Mouse (Mus musculus) cerebellum, postnatal 36 days (tissue): ENCODE measurements at regions not wholly inside any gene's neighbourhood (a gene's known extent, or its start where the extent isn't known, plus 50 kb on each side); places are given as distances from the start of the nearest gene placed in this dataset.

Experiments used
- DNase-seq, 2 experiments: peaks; one replicate each; pipeline ENCODE4 v3.0.0; 2021 to 2022; ENCODE audit warnings: mixed read lengths in 2 of 2

GRCm38 (mm10) chr11:44158236-44158635 is 241.6 kb upstream of the Il12b start:
- DNase-seq, result no peak

DNA sequence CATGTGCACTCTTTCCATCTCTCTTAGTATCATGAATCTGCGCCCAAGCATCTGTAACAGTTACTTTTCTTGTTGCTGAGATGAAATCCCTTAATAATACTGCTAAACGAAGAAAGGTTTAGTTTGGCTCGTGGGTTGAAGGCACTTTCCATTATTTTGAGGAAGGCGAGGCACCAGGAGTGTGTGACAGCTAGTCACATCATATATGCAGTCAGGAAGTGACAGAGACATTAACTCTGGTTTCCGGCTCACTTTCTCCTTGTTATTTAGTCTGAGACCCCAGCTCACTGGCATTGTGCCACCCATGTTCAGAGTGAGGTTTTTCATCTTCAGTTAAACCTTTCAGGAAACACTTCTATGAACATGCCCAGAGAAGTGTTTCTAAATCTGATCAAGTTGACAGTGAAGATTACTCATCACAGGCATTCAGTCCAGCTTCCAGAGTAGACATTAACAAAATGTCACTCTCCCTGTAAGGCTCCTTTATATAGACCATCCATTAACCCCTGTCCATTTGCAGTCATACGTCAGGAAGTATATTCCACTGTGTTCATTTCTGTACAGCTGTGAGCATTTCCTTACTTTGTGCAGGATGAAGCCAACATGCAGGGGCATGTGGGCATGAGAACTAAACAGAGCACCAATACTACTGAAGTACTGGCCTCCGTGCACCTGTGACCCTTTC is 238.0 kb upstream of the Il12b start:
- DNase-seq, result no peak

GRCm38 (mm10) chr11:44163049-44163448 is 236.8 kb upstream of the Il12b start:
- no peak for DNase-seq

DNA sequence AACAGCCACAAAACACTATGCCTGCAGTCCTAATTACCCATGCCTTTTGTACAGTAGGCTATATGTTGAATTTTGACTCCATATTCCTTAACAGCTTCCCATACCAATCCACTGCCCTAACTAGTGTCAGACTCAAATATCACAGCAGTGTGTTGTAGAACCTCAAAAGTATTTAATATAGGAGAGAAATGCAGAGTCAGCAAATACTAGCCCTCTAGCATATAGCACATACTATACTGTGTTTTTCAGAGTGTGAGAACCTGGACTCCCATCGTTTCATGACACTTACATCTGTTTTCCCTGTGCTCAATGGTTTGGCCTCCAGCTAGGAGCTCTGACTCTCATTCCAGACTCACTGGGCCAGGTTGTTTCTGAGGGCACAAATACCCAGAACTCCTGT is 236.1 kb upstream of the Il12b start:
- no peak for DNase-seq

DNA sequence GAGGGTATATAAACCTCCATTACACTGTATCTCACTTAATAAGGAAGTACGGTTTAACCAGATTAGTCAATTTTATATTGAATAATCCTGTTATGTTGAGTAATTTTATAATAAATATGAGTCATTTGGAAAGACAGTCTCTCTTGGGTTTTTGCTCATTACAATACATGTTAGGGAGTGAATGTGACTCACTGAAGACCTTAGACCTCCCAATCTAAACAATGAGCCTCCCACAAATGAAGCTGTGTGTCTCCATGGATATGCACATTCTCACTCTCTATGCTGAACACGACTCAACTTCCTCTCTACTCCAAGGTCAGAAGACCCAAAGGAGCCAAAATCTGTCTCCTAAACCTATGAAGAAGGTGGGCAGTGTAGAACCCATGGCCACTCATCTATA is 235.7 kb upstream of the Il12b start:
- no peak for DNase-seq

DNA sequence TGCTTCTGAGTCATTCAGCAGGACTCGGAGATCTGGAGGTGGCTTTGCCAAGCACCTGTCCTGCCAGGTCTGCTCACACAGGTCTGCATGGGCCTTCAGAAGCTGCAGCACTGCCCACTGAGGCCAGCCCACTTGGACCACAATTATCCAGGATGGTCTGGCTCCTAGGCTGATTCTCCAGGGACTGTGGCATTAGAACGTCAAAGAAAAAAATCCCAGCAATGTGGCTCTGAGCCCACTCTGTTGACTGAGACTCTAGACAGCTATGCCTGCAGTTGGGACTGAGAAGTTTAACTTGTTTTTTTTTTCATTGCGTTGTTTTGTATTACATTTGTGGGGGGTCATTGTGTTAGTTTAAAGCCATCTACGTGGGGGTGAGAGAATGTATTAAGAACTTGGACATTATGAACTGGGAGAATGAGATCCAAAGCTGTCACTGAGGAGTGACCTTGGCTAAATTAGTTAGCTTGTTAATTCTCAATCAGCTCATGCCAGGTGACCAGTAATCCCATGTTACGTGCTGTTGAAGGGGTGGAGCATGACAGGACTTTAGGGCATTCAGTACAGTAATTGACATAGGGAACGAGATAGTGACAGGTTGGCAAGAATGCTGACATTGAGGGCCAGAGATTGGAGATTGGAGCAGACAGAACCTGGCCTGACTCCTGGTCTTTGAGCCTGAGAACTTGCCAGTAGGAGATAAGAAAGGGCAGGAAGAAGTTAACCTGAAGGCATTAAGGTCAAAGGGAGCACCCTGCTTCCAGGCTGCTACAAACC is 232.0 kb upstream of the Il12b start:
- DNase-seq, result no peak

- no peak for DNase-seq
Measured at GRCm38 (mm10) chr11:44172478-44172877, 227.4 kb upstream of the Il12b start.

- no peak for DNase-seq
Measured at GRCm38 (mm10) chr11:44173196-44173595, 226.7 kb upstream of the Il12b start.

DNA sequence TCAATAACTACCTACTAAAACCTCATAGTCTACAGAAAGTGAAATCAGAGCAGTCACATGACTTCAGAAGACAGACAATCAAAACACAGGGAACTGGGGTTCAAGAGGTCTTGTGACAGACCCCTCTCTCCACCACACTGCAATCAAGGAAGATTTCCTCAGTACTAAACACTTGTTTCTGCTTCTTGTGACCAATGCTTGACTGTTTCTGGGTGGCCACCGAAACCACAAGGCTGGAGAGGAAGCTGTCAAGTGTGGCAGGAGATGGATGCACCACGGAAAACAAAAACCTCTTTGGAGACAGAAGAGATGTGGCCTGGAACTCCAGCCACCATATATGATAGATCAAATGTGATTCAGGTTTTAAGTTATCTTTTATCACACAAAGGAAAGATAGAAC is 225.3 kb upstream of the Il12b start:
- no peak for DNase-seq

DNA sequence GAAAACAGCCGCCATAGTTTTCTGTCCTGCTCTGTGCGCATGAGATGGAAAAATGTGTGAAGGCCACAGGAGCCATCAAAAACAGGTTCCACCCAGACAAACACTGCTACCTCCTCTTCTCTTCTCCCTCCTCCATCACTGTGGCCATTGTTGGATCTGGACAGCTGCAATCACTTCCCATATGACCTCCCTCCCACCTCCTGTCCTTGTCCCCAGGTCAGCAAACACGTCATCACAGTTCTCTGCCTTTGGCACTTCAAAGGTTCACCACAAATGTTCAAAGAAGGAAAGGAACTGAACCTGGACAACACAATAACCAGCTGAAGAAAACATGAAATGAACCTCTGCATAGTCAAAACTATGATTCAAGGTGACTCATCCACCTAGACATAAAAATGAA is 220.2 kb upstream of the Il12b start:
- DNase-seq, result no peak

GRCm38 (mm10) chr11:44183823-44184222 is 216.0 kb upstream of the Il12b start:
- no peak for DNase-seq

- DNase-seq, result no peak
Measured at GRCm38 (mm10) chr11:44185218-44185890, 214.5 kb upstream of the Il12b start.

DNA sequence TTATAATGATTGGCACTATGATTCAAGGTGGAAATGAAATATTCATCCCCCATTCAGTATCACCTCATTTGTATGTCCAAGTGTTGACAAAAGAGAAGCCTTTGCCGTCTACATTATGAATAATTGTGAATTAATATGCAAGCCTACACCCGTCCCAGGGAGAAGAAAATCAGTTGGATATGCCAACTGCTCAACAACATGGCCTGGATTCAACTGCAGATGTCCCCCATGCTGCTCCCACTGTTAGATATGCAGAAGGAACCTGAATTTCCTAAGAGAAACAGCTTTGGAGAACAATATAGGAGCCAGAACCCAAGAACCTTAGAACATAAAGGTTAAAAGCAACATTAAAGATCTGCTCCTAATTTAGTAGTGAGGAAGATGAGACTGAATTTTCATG is 211.7 kb upstream of the Il12b start:
- DNase-seq, result no peak

GRCm38 (mm10) chr11:44193806-44194205 is 206.1 kb upstream of the Il12b start:
- no peak for DNase-seq

DNA sequence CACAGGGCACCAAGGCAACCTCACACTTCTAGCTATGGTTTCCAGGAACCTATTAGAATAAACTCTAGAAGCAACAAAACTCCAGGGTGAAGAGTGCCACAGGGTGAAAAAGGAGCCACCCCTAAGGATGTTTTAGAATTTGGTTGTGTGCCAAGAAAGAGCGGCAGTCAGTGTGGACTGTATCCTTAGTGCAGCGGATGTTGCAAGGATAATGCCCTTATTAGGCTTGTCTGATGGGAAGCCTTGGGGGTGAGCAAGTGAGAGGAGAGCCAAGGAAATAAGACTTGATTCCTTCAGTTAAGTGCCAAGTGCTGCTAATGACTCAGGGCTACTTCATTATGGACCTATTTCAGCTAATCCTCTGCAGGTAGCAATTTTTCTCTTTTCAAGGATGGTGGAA is 197.1 kb upstream of the Il12b start:
- DNase-seq, result no peak

GRCm38 (mm10) chr11:44204384-44204783 is 195.5 kb upstream of the Il12b start:
- DNase-seq, result no peak

DNA sequence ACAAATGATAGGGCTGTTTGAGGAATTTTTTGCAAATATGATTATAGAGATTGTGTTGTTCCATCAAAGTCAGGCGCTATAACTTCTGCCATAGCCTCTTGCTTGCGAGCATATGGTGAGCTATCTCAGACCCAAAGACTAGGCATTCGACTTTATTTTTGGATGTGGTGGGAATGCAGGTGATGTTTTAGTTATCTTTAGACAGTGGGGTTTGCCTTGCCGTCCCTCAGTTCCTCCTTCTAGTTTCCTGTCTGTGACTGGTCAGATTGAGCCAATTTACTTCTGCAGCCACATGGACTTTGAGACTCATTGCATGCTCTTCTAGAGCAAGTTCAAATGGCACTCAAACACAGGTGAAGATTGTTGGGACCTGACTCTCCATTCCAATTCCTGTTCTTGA is 193.0 kb upstream of the Il12b start:
- no peak for DNase-seq

- peak; percentile 10 to 12 for DNase-seq
Measured at GRCm38 (mm10) chr11:44211871-44212441, 187.9 kb upstream of the Il12b start.

DNA sequence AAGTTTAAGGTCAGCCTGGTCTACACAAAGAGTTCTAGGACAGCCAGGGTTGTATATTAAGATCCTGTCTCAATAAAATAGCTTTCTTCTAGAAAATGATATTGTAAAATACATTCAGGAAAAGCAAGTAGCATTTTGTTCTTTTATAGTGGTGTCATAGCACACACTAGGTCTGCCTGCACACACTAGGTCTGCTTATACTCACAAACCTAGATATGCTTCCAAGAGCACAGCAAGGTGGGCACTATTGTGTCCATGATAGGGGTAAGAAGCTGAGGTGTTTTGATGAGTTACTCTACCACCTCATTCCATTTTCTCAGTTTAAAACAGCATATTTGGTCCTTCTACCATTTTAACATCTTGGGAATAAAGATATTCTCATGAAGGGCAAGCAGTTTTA is 185.8 kb upstream of the Il12b start:
- no peak for DNase-seq

DNA sequence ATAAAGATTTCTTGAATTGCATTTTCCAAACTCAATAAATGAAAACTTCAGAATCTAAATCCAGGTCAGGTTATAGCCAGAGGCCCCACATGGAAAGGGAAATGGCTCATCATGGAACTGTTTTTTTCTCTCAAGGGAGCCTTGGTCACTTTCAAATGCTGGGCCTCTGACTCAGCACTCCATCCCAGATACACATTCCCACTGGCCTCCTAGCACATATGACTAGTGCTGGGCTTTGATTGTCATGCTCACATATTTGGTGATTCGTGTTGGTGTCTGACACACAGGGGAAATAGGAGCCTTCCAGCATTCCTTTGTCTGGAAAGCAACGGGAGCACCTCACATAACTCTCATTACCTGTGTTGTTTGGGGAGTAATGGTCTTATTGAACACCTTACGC is 183.5 kb upstream of the Il12b start:
- DNase-seq, result no peak

GRCm38 (mm10) chr11:44219971-44220370 is 179.9 kb upstream of the Il12b start:
- DNase-seq, result no peak

- DNase-seq, result peak; percentile 1 to 4
Measured at GRCm38 (mm10) chr11:44229996-44230395, 169.9 kb upstream of the Il12b start.

- no peak for DNase-seq
Measured at GRCm38 (mm10) chr11:44235456-44235855, 164.4 kb upstream of the Il12b start.

GRCm38 (mm10) chr11:44238051-44238450 is 161.8 kb upstream of the Il12b start:
- DNase-seq, result no peak
